Mouse (Mus musculus): Measurements from ENCODE around the gene Mypn.

DNA sequence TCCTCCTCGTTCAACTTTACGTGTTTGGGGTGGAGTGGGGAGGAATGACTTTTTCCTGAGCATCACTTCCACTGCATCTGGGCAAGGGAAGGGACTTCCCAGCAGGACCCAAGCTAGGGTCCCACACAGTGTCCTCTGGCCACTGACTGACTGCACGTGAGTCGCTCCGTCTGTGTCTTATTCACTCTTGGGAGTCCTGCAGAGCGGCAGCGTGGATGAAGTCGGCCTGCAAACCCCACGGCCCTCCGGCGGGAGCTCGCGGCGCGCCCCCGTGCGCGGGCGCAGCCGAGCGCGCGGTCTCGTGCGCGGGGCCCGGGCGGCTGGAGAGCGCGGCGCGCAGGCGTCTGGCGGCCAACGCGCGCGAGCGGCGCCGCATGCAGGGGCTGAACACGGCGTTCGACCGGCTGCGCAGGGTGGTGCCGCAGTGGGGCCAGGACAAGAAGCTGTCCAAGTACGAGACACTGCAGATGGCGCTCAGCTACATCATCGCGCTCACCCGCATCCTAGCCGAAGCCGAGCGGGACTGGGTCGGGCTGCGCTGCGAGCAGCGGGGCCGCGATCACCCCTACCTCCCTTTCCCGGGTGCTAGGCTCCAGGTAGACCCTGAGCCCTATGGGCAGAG lies 103.7 kb downstream of the Mypn start:
- no peak for TF ChIP-seq CTCF (IDR thresholded peaks at IDR 0.05; ENCODE audit: control insufficient read depth, insufficient read depth, insufficient read length)
- no peak for TF ChIP-seq MYOD1 (IDR thresholded peaks at IDR 0.05; ENCODE audit: control insufficient read depth, insufficient read length, low read depth)
- no peak for TF ChIP-seq MAX (IDR thresholded peaks at IDR 0.05)
- TF ChIP-seq CEBPB (IDR thresholded peaks at IDR 0.05; ENCODE audit: low read depth): no peak
- TF ChIP-seq MYOG (IDR thresholded peaks at IDR 0.05; ENCODE audit: control insufficient read depth, extremely low read depth, insufficient read length): no peak
- TF ChIP-seq USF1 (IDR thresholded peaks at IDR 0.05; ENCODE audit: low read depth): no peak
